Mouse (Mus musculus) heart, embryonic 15.5 days (tissue): ENCODE results near the gene Actr1a. TPM values are rescaled to one million over a fixed set of nuclear protein-coding genes. Genes with fewer than 3 reads are reported as not detected.
A peak's percentile ranks its signal among the peaks of the same experiment; 100 is the strongest.

Experiments
- ATAC-seq: fragments of 200-750 bp; cut with Nextera tagmentation; replicated peaks from 2 replicates; pipeline ENCODE4 v1.8.0; 2017; ENCODE audit warnings: low read depth, moderate TSS enrichment; ENCODE audit not compliant: insufficient number of reproducible peaks, insufficient read depth, low FRiP score
- H3K27ac ChIP-seq: fragments of 300-500 bp; sonication (generic); 2 replicates; pipeline ENCODE4 v1.5.1; 2015; ENCODE audit warnings: mild to moderate bottlenecking, inconsistent platforms
- H3K27me3 ChIP-seq: fragments of 300-500 bp; sonication (generic); 2 replicates; pipeline ENCODE4 v1.6.1; 2015; ENCODE audit warnings: inconsistent platforms
- H3K36me3 ChIP-seq: fragments of 300-500 bp; sonication (generic); 2 replicates; pipeline ENCODE4 v1.6.1; 2015; ENCODE audit warnings: mild to moderate bottlenecking, inconsistent platforms
- H3K4me1 ChIP-seq: fragments of 300-500 bp; sonication (generic); replicated peaks from 2 replicates; pipeline ENCODE4 v1.6.1; 2015; ENCODE audit warnings: inconsistent platforms
- H3K4me2 ChIP-seq: fragments of 300-500 bp; sonication (generic); 2 replicates; pipeline ENCODE4 v1.6.1; 2015; ENCODE audit warnings: inconsistent platforms, mild to moderate bottlenecking, moderate library complexity
- H3K4me3 ChIP-seq: fragments of 300-500 bp; sonication (generic); 2 replicates; pipeline ENCODE4 v1.5.1; 2015; ENCODE audit warnings: mild to moderate bottlenecking, inconsistent platforms
- H3K9ac ChIP-seq: fragments of 300-500 bp; sonication (generic); 2 replicates; pipeline ENCODE4 v1.6.1; 2015; ENCODE audit warnings: mild to moderate bottlenecking, inconsistent platforms
- H3K9me3 ChIP-seq: fragments of 300-500 bp; sonication (generic); replicated peaks from 2 replicates; pipeline ENCODE4 v1.6.1; 2016; ENCODE audit warnings: inconsistent platforms
- WGBS: fragments of 180-500 bp; shearing (Covaris S2); methylation state at CpG from one replicate; pipeline ENCODE4 v1.1.7; 2015; ENCODE audit warnings: mixed read lengths; 5-methylcytosine and 5-hydroxymethylcytosine counted together
- polyA plus RNA-seq: library from polyadenylated mRNA; unstranded; fragments of >200 nt; fragmentation: Nextera tagmentation; extraction: Ambion mirVana; gene quantifications from 2 replicates; pipeline ENCODE4 v1.2.1, GENCODE M21; 2015

The Actr1a gene
- polyA plus RNA-seq, 1 experiment from 2014 or later = 103 TPM

- Histone ChIP-seq H3K4me2 (no peak overlapping the region), H3K27me3 (no peaks in the 10 kb centered on the region), H3K27ac (no peak overlapping the region), H3K36me3 (no peaks in the 10 kb centered on the region), H3K9ac (no peak overlapping the region), H3K4me1 (peaks cover 21% of the 10 kb centered on the region), H3K9me3 (no peaks in the 10 kb centered on the region), H3K4me3 (no peak overlapping the region)
- no peak for ATAC-seq
- WGBS = 91% methylated on average over 7 of the region's 7 CpGs
These were observed 24.9 kb upstream of the Actr1a start for GRCm38 (mm10) chr19:46420410-46420809.

DNA sequence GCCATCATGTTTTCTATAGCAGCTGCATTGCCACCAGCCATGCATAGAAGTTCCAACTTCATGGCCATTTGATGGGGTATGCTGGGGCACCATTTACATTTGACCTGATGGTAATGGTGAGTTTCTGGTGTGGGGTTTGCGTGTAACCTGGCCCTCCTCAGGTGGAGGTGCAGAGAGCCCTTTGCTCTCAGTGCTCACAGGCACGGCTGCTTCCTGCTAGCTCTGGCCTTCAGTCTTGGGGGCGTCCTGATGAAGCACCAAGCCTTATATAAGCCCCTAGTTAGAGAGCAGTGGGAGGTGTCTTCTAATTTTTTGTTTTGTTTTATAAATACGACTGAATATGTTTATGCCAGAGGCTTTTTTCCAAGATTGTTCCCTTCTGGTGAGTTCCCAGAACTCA is 22.5 kb upstream of the Actr1a start:
- H3K4me1 ChIP-seq = peaks cover 15% of the 10 kb centered on the region
- no peak overlapping the region for H3K4me3 ChIP-seq
- no peak overlapping the region for H3K4me2 ChIP-seq
- 82% methylated on average over 4 of the region's 4 CpGs for WGBS
- ATAC-seq = no peak
- no peaks in the 10 kb centered on the region for H3K36me3 ChIP-seq
- H3K27ac ChIP-seq = no peak overlapping the region
- H3K27me3 ChIP-seq = no peaks in the 10 kb centered on the region
- no peak overlapping the region for H3K9ac ChIP-seq
- no peaks in the 10 kb centered on the region for H3K9me3 ChIP-seq

GRCm38 (mm10) chr19:46416276-46416675 is 20.7 kb upstream of the Actr1a start:
- H3K4me2 ChIP-seq = no peak overlapping the region
- H3K4me1 ChIP-seq = peaks cover 15% of the 10 kb centered on the region
- H3K27me3 ChIP-seq = no peaks in the 10 kb centered on the region
- 57% methylated on average over 9 of the region's 9 CpGs for WGBS
- H3K36me3 ChIP-seq = no peaks in the 10 kb centered on the region
- no peak overlapping the region for H3K27ac ChIP-seq
- no peak overlapping the region for H3K9ac ChIP-seq
- H3K9me3 ChIP-seq = no peaks in the 10 kb centered on the region
- no peak overlapping the region for H3K4me3 ChIP-seq
- ATAC-seq = no peak

- no peaks in the 10 kb centered on the region for H3K27me3 ChIP-seq
- no peaks in the 10 kb centered on the region for H3K36me3 ChIP-seq
- H3K27ac ChIP-seq = no peak overlapping the region
- no peaks in the 10 kb centered on the region for H3K9me3 ChIP-seq
- no peak overlapping the region for H3K4me3 ChIP-seq
- H3K4me2 ChIP-seq = no peak overlapping the region
- WGBS = 91% methylated on average over 8 of the region's 8 CpGs
- H3K9ac ChIP-seq = no peak overlapping the region
- no peak for ATAC-seq
- H3K4me1 ChIP-seq = peaks cover 22% of the 10 kb centered on the region
These were observed 18.9 kb upstream of the Actr1a start for GRCm38 (mm10) chr19:46414486-46414885.

DNA sequence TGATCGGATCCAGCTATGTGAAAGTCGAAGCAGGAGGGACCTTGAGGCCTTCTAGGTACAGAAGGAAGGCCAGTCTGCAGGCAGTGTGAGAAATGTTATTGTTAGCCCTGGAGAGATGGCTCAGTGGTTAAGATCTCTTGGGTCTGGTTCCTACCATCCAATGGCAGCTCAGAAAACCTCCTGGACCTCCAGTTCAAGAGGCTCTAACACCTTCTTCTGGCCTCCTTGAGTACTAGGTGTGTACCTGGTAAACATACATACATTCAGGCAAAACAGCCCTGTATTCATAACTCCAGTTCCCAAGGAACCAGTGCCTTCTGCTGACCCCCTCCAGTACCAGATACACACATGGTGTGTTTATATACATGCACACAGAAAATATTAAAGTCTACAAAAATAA is 18.4 kb upstream of the Actr1a start:
- no peaks in the 10 kb centered on the region for H3K27me3 ChIP-seq
- H3K27ac ChIP-seq = no peak overlapping the region
- no peak for ATAC-seq
- H3K9me3 ChIP-seq = no peaks in the 10 kb centered on the region
- H3K4me1 ChIP-seq = peaks cover 27% of the 10 kb centered on the region
- H3K4me3 ChIP-seq = no peak overlapping the region
- WGBS = 78% methylated on average over 2 of the region's 2 CpGs
- no peak overlapping the region for H3K9ac ChIP-seq
- no peaks in the 10 kb centered on the region for H3K36me3 ChIP-seq
- H3K4me2 ChIP-seq = no peak overlapping the region

DNA sequence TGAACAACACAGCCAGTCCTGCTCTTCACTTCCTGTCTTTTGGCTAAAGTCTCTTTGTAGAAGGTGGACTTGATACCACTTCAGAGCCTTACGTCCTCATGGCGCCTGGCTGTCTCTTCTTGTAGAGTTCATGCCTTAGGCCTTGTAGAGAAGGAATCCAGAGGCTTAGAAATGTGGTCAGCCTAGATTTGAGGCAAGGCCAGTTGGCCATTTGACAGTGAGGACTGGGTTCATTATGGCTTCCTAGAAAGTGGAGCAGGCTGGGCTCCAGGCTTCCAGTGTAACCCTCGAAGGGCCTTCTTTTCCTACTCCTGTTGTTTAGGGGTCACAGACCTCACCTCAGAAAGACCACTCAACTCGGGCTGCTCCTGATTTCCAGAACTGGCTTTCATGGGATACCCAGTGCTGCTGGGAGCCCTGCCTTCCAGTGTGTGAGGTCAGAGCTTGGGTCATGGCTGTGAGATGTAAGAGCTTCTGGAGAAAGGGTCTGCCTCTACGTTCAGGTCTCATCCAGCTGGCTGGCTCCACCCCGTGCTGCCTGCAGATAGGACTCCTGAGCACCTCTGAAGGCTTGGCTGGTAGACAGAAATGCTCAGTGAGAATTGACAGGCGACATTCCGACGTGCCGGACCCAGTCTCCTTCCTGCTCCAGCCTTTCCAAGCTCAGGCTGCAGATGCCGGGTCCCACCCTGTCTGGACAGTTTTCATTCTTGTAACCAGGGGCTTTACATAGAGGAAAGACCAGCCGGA is 16.7 kb upstream of the Actr1a start:
- Histone ChIP-seq H3K4me2 (peak overlapping the region; percentile 19; the same call in 1 of the 2 replicates), H3K9ac (no peak overlapping the region), H3K9me3 (no peaks in the 10 kb centered on the region), H3K36me3 (0 out of 2 replicates have a peak, but pooled peaks cover 3% of the 10 kb centered on the region), H3K27me3 (no peaks in the 10 kb centered on the region), H3K4me3 (no peak overlapping the region), H3K27ac (peak overlapping the region; percentile 60), H3K4me1 (peaks cover 31% of the 10 kb centered on the region)
- peak; percentile 52; the same call in 1 of the 2 replicates for ATAC-seq
- 43% methylated on average over 12 of the region's 12 CpGs for WGBS

GRCm38 (mm10) chr19:46409506-46409905 is 14.0 kb upstream of the Actr1a start:
- ATAC-seq = no peak
- no peak overlapping the region for H3K9ac ChIP-seq
- H3K4me2 ChIP-seq = peak overlapping the region; percentile 4; the same call in 1 of the 2 replicates
- 29% methylated on average over 3 of the region's 3 CpGs for WGBS
- H3K36me3 ChIP-seq = peaks cover 6% of the 10 kb centered on the region; the same call in 1 of the 2 replicates
- H3K4me1 ChIP-seq = peaks cover 31% of the 10 kb centered on the region
- no peaks in the 10 kb centered on the region for H3K9me3 ChIP-seq
- no peaks in the 10 kb centered on the region for H3K27me3 ChIP-seq
- H3K4me3 ChIP-seq = no peak overlapping the region
- H3K27ac ChIP-seq = peak overlapping the region; percentile 55

DNA sequence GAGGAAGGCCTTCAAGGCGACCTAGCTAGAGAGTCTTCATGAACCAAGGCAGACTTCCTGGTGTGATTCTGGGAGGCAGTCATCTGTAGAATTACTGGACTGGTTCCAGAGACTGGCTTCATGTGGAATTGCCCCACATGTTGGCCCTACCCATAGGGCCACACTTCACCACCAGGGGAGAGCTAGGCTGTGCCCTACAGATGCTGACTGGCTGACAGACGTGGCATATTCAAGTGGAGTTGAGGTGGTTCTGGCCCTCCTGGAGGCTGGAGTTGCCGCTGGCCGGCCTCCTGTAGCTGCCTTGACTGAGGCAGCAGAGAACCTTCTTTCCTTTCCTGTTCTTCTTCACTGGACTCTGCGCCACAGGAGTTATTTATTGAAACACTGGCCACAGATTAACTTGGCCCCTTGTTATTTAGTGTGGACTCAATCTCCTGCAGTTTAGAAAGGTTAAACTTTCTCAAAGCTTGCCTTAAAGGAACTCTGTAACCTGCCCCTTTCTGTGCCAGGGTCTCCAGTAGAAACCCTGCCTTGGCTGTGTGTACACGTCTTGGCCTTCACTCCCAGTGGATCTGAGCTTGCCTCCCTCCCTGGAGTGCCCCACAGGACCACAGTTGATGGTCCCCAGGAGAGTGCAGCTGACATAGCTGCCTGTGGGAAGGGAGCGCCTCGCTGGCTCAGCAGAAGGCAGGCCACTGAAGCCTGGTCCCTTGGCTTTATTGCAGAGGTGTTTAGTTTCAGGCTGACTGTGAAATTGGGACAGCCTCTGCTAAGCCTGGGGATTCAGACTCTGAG is 11.2 kb upstream of the Actr1a start:
- 75% methylated on average over 8 of the region's 8 CpGs for WGBS
- Histone ChIP-seq H3K9ac (no peak overlapping the region), H3K9me3 (no peaks in the 10 kb centered on the region), H3K4me2 (no peak overlapping the region), H3K27me3 (no peaks in the 10 kb centered on the region), H3K36me3 (peaks cover 21% of the 10 kb centered on the region; the same call in 1 of the 2 replicates), H3K27ac (no peak overlapping the region), H3K4me1 (peaks cover 19% of the 10 kb centered on the region), H3K4me3 (no peak overlapping the region)
- ATAC-seq = no peak

- Histone ChIP-seq H3K4me2 (no peak overlapping the region), H3K36me3 (peaks cover 28% of the 10 kb centered on the region), H3K9ac (no peak overlapping the region), H3K9me3 (no peaks in the 10 kb centered on the region), H3K4me3 (no peak overlapping the region), H3K27me3 (no peaks in the 10 kb centered on the region), H3K4me1 (peaks cover 17% of the 10 kb centered on the region), H3K27ac (no peak overlapping the region)
- ATAC-seq = no peak
- 95% methylated on average over 1 of the region's 1 CpGs for WGBS
These were observed 8.5 kb upstream of the Actr1a start for GRCm38 (mm10) chr19:46404030-46404429.

GRCm38 (mm10) chr19:46400558-46400957 is 5.0 kb upstream of the Actr1a start:
- Histone ChIP-seq H3K9me3 (no peaks in the 10 kb centered on the region), H3K27me3 (no peaks in the 10 kb centered on the region), H3K9ac (no peak overlapping the region), H3K4me3 (no peak overlapping the region), H3K4me1 (peaks cover 35% of the 10 kb centered on the region), H3K4me2 (no peak overlapping the region), H3K27ac (no peak overlapping the region), H3K36me3 (peaks cover 24% of the 10 kb centered on the region)
- no peak for ATAC-seq
- 78% methylated on average over 7 of the region's 7 CpGs for WGBS

DNA sequence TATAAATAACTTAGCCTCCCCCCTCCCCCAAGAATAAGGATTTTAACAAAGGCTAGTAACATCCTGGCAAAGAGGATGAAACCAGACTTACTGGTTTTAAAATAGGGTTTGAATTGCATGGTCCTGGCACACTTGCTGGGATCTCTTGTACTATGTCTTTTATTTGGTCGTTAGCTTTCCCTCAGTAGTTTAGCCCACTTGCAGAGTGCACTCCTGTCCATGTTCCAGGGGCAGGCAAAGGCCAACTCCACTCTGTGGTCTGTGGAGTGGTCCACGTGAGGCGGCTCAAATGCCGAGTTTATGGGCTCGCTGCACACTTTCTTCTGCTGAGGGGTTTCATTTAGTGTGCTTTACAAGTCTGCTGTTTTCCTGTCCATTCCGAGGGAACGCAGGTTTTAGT is 4.3 kb upstream of the Actr1a start:
- Histone ChIP-seq H3K9me3 (no peaks in the 10 kb centered on the region), H3K4me3 (no peak overlapping the region), H3K4me2 (peak overlapping the region; percentile 17; the same call in 1 of the 2 replicates), H3K36me3 (peaks cover 21% of the 10 kb centered on the region), H3K27me3 (no peaks in the 10 kb centered on the region), H3K9ac (0 out of 2 replicates have a peak overlapping the region, but pooled peaks have one; percentile 10), H3K4me1 (peaks cover 35% of the 10 kb centered on the region), H3K27ac (no peak overlapping the region)
- no peak for ATAC-seq
- WGBS = 66% methylated on average over 7 of the region's 7 CpGs
